Mouse (Mus musculus) midbrain, embryonic 10.5 days (tissue): Measurements from ENCODE around the gene Psma5. TPM values are rescaled to one million over a fixed set of nuclear protein-coding genes. Genes with fewer than 3 reads are reported as not detected.

Experiments
- DNase-seq: peaks from one replicate; pipeline ENCODE4 v3.0.0-alpha.2; 2017; ENCODE audit warnings: low spot score
- H3K27ac ChIP-seq: fragments of 300-500 bp; sonication (generic); replicated peaks from 2 replicates; pipeline ENCODE4 v1.5.1; 2016; ENCODE audit warnings: mild to moderate bottlenecking
- H3K27me3 ChIP-seq: fragments of 300-500 bp; sonication (generic); 2 replicates; pipeline ENCODE4 v1.6.1; 2016; ENCODE audit warnings: low read depth, mild to moderate bottlenecking; ENCODE audit not compliant: poor library complexity, severe bottlenecking
- H3K36me3 ChIP-seq: fragments of 300-500 bp; sonication (generic); 2 replicates; pipeline ENCODE4 v1.6.1; 2016; ENCODE audit warnings: mild to moderate bottlenecking, moderate library complexity
- H3K4me1 ChIP-seq: fragments of 300-500 bp; sonication (generic); 2 replicates; pipeline ENCODE4 v1.6.1; 2016
- H3K4me3 ChIP-seq: fragments of 300-500 bp; sonication (generic); 2 replicates; pipeline ENCODE4 v1.5.1; 2016; ENCODE audit warnings: mild to moderate bottlenecking, moderate library complexity
- H3K9me3 ChIP-seq: fragments of 300-500 bp; sonication (generic); replicated peaks from 2 replicates; pipeline ENCODE4 v1.6.1; 2016; ENCODE audit warnings: mild to moderate bottlenecking
- WGBS: fragments of 180-500 bp; shearing (Covaris S2); methylation state at CpG from one replicate; pipeline ENCODE4 v1.1.7; 2016; 5-methylcytosine and 5-hydroxymethylcytosine counted together
- polyA plus RNA-seq: library from polyadenylated mRNA; unstranded; fragments of >200 nt; fragmentation: Nextera tagmentation; extraction: Ambion mirVana; gene quantifications from 2 replicates; pipeline ENCODE4 v1.2.1, GENCODE M21; 2016

Gene Psma5
- polyA plus RNA-seq, 1 experiment from 2014 or later: 349 TPM

- DNase-seq: no peak
- Histone ChIP-seq H3K4me1 (no peaks in the 10 kb centered on the region), H3K4me3 (no peak overlapping the region), H3K36me3 (peaks cover 32% of the 10 kb centered on the region), H3K27me3 (no peaks in the 10 kb centered on the region), H3K9me3 (no peaks in the 10 kb centered on the region), H3K27ac (no peak overlapping the region)
- WGBS: 94% methylated on average over 4 of the region's 4 CpGs
Observed at GRCm38 (mm10) chr3:108322136-108322535, 65.4 kb downstream of the Psma5 start.

GRCm38 (mm10) chr3:108322962-108323361 is 66.2 kb downstream of the Psma5 start:
- no peak for DNase-seq
- H3K36me3 ChIP-seq: peaks cover 41% of the 10 kb centered on the region
- no peak overlapping the region for H3K27ac ChIP-seq
- 84% methylated on average over 3 of the region's 3 CpGs for WGBS
- H3K27me3 ChIP-seq: no peaks in the 10 kb centered on the region
- H3K4me1 ChIP-seq: no peaks in the 10 kb centered on the region
- no peaks in the 10 kb centered on the region for H3K9me3 ChIP-seq
- H3K4me3 ChIP-seq: no peak overlapping the region

- Histone ChIP-seq H3K4me3 (no peak overlapping the region), H3K27me3 (no peaks in the 10 kb centered on the region), H3K27ac (no peak overlapping the region), H3K4me1 (no peaks in the 10 kb centered on the region), H3K36me3 (peaks cover 57% of the 10 kb centered on the region), H3K9me3 (no peaks in the 10 kb centered on the region)
- 90% methylated on average over 4 of the region's 4 CpGs for WGBS
- DNase-seq: no peak
Observed at GRCm38 (mm10) chr3:108324837-108325236, 68.1 kb downstream of the Psma5 start.

GRCm38 (mm10) chr3:108325521-108325920 is 68.8 kb downstream of the Psma5 start:
- H3K36me3 ChIP-seq: peaks cover 63% of the 10 kb centered on the region
- no peak overlapping the region for H3K4me3 ChIP-seq
- no peaks in the 10 kb centered on the region for H3K27me3 ChIP-seq
- 92% methylated on average over 9 of the region's 9 CpGs for WGBS
- DNase-seq: no peak
- H3K4me1 ChIP-seq: no peaks in the 10 kb centered on the region
- H3K27ac ChIP-seq: no peak overlapping the region
- no peaks in the 10 kb centered on the region for H3K9me3 ChIP-seq

DNA sequence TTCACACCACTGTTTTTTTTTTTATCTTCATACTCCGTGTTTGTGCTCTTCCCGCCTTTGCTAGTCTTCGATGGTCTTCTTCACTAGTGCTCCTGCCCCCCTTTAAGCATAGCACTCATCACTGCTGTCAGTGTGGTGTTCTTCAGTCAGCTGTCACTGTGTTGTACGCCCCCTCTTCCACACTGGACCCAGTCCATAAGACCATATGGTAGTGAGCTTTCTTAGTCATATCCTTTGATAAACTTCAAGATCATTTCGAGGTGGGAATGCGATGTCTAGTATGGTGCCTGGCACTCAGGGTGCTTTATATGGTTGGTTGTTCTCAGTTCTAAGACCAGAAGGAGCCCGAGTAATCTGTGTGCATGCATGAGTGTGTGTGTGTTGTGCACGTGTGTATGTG is 70.5 kb downstream of the Psma5 start:
- Histone ChIP-seq H3K9me3 (no peaks in the 10 kb centered on the region), H3K27me3 (no peaks in the 10 kb centered on the region), H3K4me1 (no peaks in the 10 kb centered on the region), H3K27ac (no peak overlapping the region), H3K4me3 (no peak overlapping the region), H3K36me3 (peaks cover 80% of the 10 kb centered on the region)
- WGBS: 95% methylated on average over 8 of the region's 8 CpGs
- no peak for DNase-seq

DNA sequence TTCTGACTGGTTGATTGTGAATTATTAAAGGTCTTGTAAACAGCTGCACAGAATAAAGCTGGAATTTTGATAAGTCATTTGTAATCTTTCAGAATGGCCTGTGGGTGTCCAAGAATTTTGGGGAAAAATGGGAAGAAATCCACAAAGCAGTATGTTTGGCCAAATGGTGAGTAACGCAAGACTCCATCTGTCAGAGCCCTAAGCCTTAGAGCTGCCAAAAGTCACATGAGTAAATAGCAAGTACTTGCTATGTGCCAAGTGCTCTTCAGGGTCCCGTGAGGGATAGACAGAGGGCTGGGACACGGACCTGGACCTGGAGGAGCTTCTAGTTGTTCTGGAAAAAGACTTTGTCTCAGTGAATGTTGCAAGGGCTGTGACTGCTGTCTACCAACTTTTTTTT is 71.2 kb downstream of the Psma5 start:
- no peak for DNase-seq
- Histone ChIP-seq H3K4me3 (no peak overlapping the region), H3K27me3 (no peaks in the 10 kb centered on the region), H3K36me3 (peaks cover 87% of the 10 kb centered on the region), H3K9me3 (no peaks in the 10 kb centered on the region), H3K4me1 (no peaks in the 10 kb centered on the region), H3K27ac (no peak overlapping the region)
- WGBS: 92% methylated on average over 3 of the region's 3 CpGs

- Histone ChIP-seq H3K4me3 (no peak overlapping the region), H3K27me3 (no peaks in the 10 kb centered on the region), H3K36me3 (peaks cover 92% of the 10 kb centered on the region), H3K27ac (no peak overlapping the region), H3K4me1 (no peaks in the 10 kb centered on the region), H3K9me3 (no peaks in the 10 kb centered on the region)
- no peak for DNase-seq
- 86% methylated on average over 9 of the region's 9 CpGs for WGBS
Observed at GRCm38 (mm10) chr3:108328441-108328841, 71.7 kb downstream of the Psma5 start.

Other genes with a start within 250 kb of the Psma5 start
- gene Gstm1, start 239.0 kb upstream of the Psma5 start, polyA plus RNA-seq: 34.1 and 35.0 TPM in 2 replicates
- 12.4 and 14.1 TPM in 2 replicates for gene Gstm4, start 212.0 kb upstream of the Psma5 start, polyA plus RNA-seq
- 60.0 and 63.8 TPM in 2 replicates for gene Ampd2, start 170.3 kb upstream of the Psma5 start, polyA plus RNA-seq
- 0.72 and 1.5 TPM in 2 replicates for gene Gnat2, start 164.1 kb upstream of the Psma5 start, polyA plus RNA-seq
- 204 and 211 TPM in 2 replicates for gene Gnai3, start 110.8 kb upstream of the Psma5 start, polyA plus RNA-seq
- 0.33 and 0.41 TPM in 2 replicates for gene Gpr61, start 102.0 kb upstream of the Psma5 start, polyA plus RNA-seq
- 4.1 and 4.5 TPM in 2 replicates for gene Amigo1, start 70.6 kb upstream of the Psma5 start, polyA plus RNA-seq
- 4.9 and 5.0 TPM in 2 replicates for gene Cyb561d1, start 55.7 kb upstream of the Psma5 start, polyA plus RNA-seq
- gene Atxn7l2, start 46.0 kb upstream of the Psma5 start, polyA plus RNA-seq: 18.1 and 23.5 TPM in 2 replicates
- 0.42 and 0.88 TPM in 2 replicates for gene Sypl2, start 30.3 kb upstream of the Psma5 start, polyA plus RNA-seq
- 10.8 and 15.6 TPM in 2 replicates for gene Sort1, start 27.2 kb downstream of the Psma5 start, polyA plus RNA-seq
- gene Mybphl, start 108.0 kb downstream of the Psma5 start, polyA plus RNA-seq: 0.09 TPM in 1 of 2 replicates, not detected in the other
- gene Psrc1, start 126.9 kb downstream of the Psma5 start, polyA plus RNA-seq: 93.3 and 105 TPM in 2 replicates
- gene Celsr2, start 158.6 kb downstream of the Psma5 start, polyA plus RNA-seq: 53.7 and 67.5 TPM in 2 replicates
- gene Sars, start 188.3 kb downstream of the Psma5 start, polyA plus RNA-seq: 179 and 187 TPM in 2 replicates